ENCODE assay signal across 8 mouse cellular contexts in the genomic region with DNA sequence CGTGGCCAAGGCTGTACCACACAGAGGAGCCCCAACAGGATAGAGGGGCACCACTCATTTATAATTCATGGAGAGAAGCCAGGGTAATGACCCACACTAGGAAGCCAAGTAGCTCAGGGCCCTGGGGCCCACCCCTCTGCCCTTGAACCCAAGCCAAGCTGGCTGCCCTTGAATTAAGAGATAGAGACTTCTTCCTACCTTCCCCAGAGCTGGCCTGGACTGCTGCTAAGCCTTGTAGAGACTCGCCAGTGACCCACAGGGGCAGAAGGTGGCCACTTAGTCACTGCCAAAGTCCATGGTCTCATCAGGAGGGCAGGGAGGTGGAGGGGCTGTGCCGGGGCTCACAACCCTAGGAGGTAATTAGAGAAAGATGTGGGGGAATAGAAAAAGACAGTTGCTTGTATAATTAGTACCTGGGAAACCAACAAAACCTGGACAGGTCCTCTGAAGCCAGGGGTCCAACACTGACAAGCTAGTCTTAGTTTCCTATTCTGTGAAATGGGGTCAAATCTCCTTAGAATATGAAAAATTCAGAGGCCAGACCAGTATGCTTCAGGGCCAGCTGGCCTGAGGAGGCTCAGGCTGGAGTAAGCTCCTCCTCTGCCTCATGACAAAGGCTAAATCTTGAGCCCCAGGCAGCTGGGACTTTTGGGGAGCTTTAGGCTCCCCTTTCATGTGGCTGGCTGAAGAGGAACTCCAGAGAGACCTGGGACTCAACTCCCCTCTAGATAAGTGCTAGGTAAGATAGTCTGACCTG. TPM values are rescaled to one million over a fixed set of nuclear protein-coding genes. Genes with fewer than 3 reads are reported as not detected.
DNase-seq lines count a peak whose midpoint lies in the region; ATAC-seq lines count a peak whose summit lies in the region.

No protein-coding gene starts in this region.

- no peak for DNase-seq in hindbrain, embryonic 10.5 days (ENCODE audit: low spot score)
- DNase-seq in hindbrain, embryonic 11.5 days (ENCODE audit: low spot score), result no peak
- DNase-seq in adrenal gland, postnatal 14 days, result peak; percentile 91
- DNase-seq in heart, postnatal 4 days, result peak; percentile 53
- no peak for DNase-seq in thymus, adult 18-20 months
- no peak for DNase-seq in right cerebral cortex, postnatal 36 days (ENCODE audit: low spot score in 2 of 2)

- H3K36me3 ChIP-seq in hindbrain, embryonic 10.5 days, result peaks cover 63% of the 10 kb centered on the region
- H3K36me3 ChIP-seq in hindbrain, embryonic 11.5 days (ENCODE audit: control insufficient read depth, insufficient read depth, low read length), result peaks cover 28% of the 10 kb centered on the region
- peaks cover 31% of the 10 kb centered on the region for H3K36me3 ChIP-seq in liver, embryonic 16.5 days (ENCODE audit: control insufficient read depth, insufficient read depth)

- no peak for ATAC-seq in hindbrain, embryonic 11.5 days (ENCODE audit: low FRiP score)
- no peak for ATAC-seq in liver, embryonic 16.5 days (ENCODE audit: low read depth)
- ATAC-seq in megakaryocyte-erythroid progenitor cell, adult 5-6 weeks (replicated peaks; ENCODE audit: low FRiP score, low TSS enrichment, poor library complexity, severe bottlenecking), result no peak

- no peak overlapping the region for H3K9ac ChIP-seq in hindbrain, embryonic 11.5 days (ENCODE audit: low read depth, low read length)
- H3K9ac ChIP-seq in liver, embryonic 16.5 days (ENCODE audit: low read depth, low read length), result peak overlapping the region; percentile 0; the same call in 1 of the 2 replicates

- peak overlapping the region; percentile 78 for H3K4me3 ChIP-seq in hindbrain, embryonic 10.5 days
- no peak overlapping the region for H3K4me3 ChIP-seq in hindbrain, embryonic 11.5 days (ENCODE audit: low read depth, low read length)
- H3K4me3 ChIP-seq in liver, embryonic 16.5 days (ENCODE audit: low read depth, low read length), result no peak overlapping the region

- H3K4me1 ChIP-seq in hindbrain, embryonic 10.5 days (replicated peaks), result peaks cover 40% of the 10 kb centered on the region
- peaks cover 9% of the 10 kb centered on the region; the same call in 1 of the 2 replicates for H3K4me1 ChIP-seq in hindbrain, embryonic 11.5 days (replicated peaks; ENCODE audit: control insufficient read depth, insufficient read depth, low read length)
- peaks cover 62% of the 10 kb centered on the region for H3K4me1 ChIP-seq in liver, embryonic 16.5 days (ENCODE audit: control insufficient read depth, low read depth, low read length)

- H3K27me3 ChIP-seq in hindbrain, embryonic 10.5 days (ENCODE audit: insufficient read depth, poor library complexity, severe bottlenecking), result no peaks in the 10 kb centered on the region
- no peaks in the 10 kb centered on the region for H3K27me3 ChIP-seq in hindbrain, embryonic 11.5 days (ENCODE audit: control insufficient read depth, insufficient read depth, low read length)
- no peaks in the 10 kb centered on the region for H3K27me3 ChIP-seq in liver, embryonic 16.5 days (ENCODE audit: control insufficient read depth, insufficient read depth, low read depth, low read length)

- H3K9me3 ChIP-seq in hindbrain, embryonic 10.5 days, result no peaks in the 10 kb centered on the region
- no peaks in the 10 kb centered on the region for H3K9me3 ChIP-seq in hindbrain, embryonic 11.5 days (ENCODE audit: control insufficient read depth, low read length)
- no peaks in the 10 kb centered on the region for H3K9me3 ChIP-seq in liver, embryonic 16.5 days (replicated peaks; ENCODE audit: control insufficient read depth, low read length)

- H3K4me2 ChIP-seq in hindbrain, embryonic 11.5 days (replicated peaks; ENCODE audit: low read depth, low read length), result no peak overlapping the region; the same call in 1 of the 2 replicates
- no peak overlapping the region for H3K4me2 ChIP-seq in liver, embryonic 16.5 days (ENCODE audit: low read depth, low read length)

- 0 out of 2 replicates have a peak overlapping the region, but pooled peaks have one; percentile 98 for H3K27ac ChIP-seq in hindbrain, embryonic 10.5 days
- no peak overlapping the region for H3K27ac ChIP-seq in hindbrain, embryonic 11.5 days (ENCODE audit: low read depth, low read length)
- peak overlapping the region; percentile 53 for H3K27ac ChIP-seq in liver, embryonic 16.5 days (ENCODE audit: low read length)

- whole genome bisulfite sequencing in hindbrain, embryonic 10.5 days, result 62% methylated on average over 3 of the region's 3 CpGs
- 78% methylated on average over 3 of the region's 3 CpGs for WGBS in hindbrain, embryonic 11.5 days
- 61% methylated on average over 3 of the region's 3 CpGs for WGBS in liver, embryonic 16.5 days (ENCODE audit: insufficient replicate concordance)

RNA-seq across cellular contexts. Expression of a gene that starts 9.4 kb away (rescaled TPM):
- 106 and 127 TPM in 2 replicates for polyA plus RNA-seq in hindbrain, embryonic 10.5 days (2016; fragmentation: Nextera tagmentation; extraction: Ambion mirVana)
- polyA plus RNA-seq in hindbrain, embryonic 11.5 days (2014; fragmentation: Nextera tagmentation; extraction: Ambion mirVana), result 99.1 and 115 TPM in 2 replicates
- total RNA-seq in adrenal gland, postnatal 14 days (2021), result 112 and 118 TPM in 2 replicates
- total RNA-seq in heart, postnatal 4 days (2021), result 10 to 100 TPM; 60.7 to 67.0 TPM
- 24.6 and 27.8 TPM in 2 replicates for polyA plus RNA-seq in liver, embryonic 16.5 days (2015; fragmentation: Nextera tagmentation; extraction: Ambion mirVana)
- 92.1 and 118 TPM in 2 replicates for total RNA-seq in megakaryocyte-erythroid progenitor cell, adult 5-6 weeks (2014; fragmentation: Nextera tagmentation)
- 12.7 and 17.9 TPM in 2 replicates for total RNA-seq in megakaryocyte-erythroid progenitor cell, adult 5-6 weeks (2017)

RNA-seq across cellular contexts. Expression of a gene that starts 16.9 kb away (rescaled TPM):
- 0.07 and 0.15 TPM in 2 replicates for polyA plus RNA-seq in hindbrain, embryonic 10.5 days (2016; fragmentation: Nextera tagmentation; extraction: Ambion mirVana)
- polyA plus RNA-seq in hindbrain, embryonic 11.5 days (2014; fragmentation: Nextera tagmentation; extraction: Ambion mirVana), result not detected in 2 replicates
- total RNA-seq in adrenal gland, postnatal 14 days (2021), result 0.22 TPM in 1 of 2 replicates, not detected in the other
- not detected for total RNA-seq in heart, postnatal 4 days (2021)
- polyA plus RNA-seq in liver, embryonic 16.5 days (2015; fragmentation: Nextera tagmentation; extraction: Ambion mirVana), result 23.4 and 26.1 TPM in 2 replicates
- total RNA-seq in megakaryocyte-erythroid progenitor cell, adult 5-6 weeks (2014; fragmentation: Nextera tagmentation), result not detected in 2 replicates
- not detected in 2 replicates for total RNA-seq in megakaryocyte-erythroid progenitor cell, adult 5-6 weeks (2017)

Comparison
In these comparisons a context has a peak if more than half of its experiments do, and no peak if none do; other contexts are left out.
1. DNase-seq: peak in adrenal gland, postnatal 14 days (single experiment) and heart, postnatal 4 days (single experiment); none in hindbrain, embryonic 10.5 days (single experiment), hindbrain, embryonic 11.5 days (single experiment), thymus, adult 18-20 months (0 of 2) and right cerebral cortex, postnatal 36 days (0 of 2).